Mouse (Mus musculus) brain, embryonic 18.5 days (tissue): ENCODE measurements around the gene Mmp14.

Experiments
- DNase-seq: peaks from one replicate; pipeline ENCODE4 v3.0.0-alpha.2; 2012; ENCODE audit warnings: low read depth, low spot score

The Mmp14 gene

GRCm38 (mm10) chr14:54413877-54414700 is 17.3 kb upstream of the Mmp14 start:
- DNase-seq: no peak

GRCm38 (mm10) chr14:54415241-54416020 is 16.0 kb upstream of the Mmp14 start:
- DNase-seq: no peak

DNA sequence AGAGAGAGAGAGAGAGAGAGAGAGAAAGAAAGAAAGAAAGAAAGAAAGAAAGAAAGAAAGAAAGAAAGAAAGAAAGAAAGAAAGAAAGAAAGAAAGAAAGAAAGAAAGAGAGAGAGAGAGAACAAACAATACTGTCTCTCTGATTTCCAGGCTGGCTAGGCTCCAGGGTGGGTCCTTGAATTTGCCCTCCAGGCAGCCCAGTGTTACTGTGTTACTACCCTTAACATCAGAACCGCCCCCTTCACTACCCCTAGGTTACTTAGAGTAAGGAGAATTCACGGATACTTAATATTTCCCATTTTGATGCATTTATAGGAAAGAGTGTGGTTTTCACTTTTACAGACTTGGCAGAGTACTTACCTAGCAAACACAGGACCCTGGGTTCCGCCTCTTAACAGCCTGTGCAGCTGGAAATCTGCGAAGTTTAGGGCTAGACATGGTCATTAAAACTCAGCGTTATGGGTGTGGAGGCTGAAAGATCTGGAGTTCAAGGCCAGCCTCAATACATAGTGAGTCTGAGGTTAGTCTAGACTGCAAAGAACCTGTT is 15.1 kb upstream of the Mmp14 start:
- no peak for DNase-seq

GRCm38 (mm10) chr14:54416830-54417229 is 14.6 kb upstream of the Mmp14 start:
- DNase-seq: no peak

GRCm38 (mm10) chr14:54417623-54418081 is 13.8 kb upstream of the Mmp14 start, which contains the start of gene Slc7a7:
Gene Slc7a7 (minus strand): TSS chr14:54417780.
- no peak for DNase-seq

DNA sequence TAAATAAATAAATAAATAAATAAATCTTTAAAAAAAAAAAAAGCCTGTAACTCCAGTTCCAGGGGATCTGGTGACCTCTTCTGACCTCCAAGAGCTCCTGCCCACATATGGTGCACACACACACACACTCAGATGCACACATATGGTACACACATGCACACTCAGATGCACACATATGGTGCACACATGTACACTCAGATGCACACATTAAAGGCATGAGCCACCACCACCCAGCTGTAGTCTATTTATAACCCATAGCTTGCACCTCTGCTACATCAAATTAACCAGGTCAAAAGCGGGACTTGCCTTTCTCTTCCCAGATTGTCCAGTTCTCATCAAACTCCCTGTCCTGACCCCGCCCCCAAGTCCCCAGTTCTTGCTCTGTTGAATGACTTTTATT is 10.4 kb upstream of the Mmp14 start:
- DNase-seq: no peak

GRCm38 (mm10) chr14:54423406-54423805 is 8.0 kb upstream of the Mmp14 start:
- DNase-seq: no peak

GRCm38 (mm10) chr14:54424634-54425033 is 6.8 kb upstream of the Mmp14 start:
- no peak for DNase-seq

DNA sequence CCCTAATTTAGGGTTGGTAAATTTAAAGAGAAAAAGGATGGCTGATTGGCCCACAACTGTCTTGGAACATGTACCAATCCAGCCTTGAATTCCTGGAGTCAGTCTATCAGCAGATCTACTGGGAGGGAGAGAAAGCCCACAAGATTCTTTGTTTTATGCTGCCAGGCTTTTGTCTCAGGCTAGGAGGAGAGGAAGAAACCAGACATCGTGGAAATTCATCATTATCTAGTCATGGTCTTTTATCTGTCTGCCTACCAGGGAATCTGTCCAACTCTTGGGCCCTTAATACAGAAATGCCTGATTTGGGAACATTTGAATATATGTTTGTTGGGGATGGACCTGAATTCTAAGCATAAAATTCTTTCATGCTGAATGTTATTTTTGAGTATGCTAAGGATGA is 5.9 kb upstream of the Mmp14 start:
- no peak for DNase-seq

DNA sequence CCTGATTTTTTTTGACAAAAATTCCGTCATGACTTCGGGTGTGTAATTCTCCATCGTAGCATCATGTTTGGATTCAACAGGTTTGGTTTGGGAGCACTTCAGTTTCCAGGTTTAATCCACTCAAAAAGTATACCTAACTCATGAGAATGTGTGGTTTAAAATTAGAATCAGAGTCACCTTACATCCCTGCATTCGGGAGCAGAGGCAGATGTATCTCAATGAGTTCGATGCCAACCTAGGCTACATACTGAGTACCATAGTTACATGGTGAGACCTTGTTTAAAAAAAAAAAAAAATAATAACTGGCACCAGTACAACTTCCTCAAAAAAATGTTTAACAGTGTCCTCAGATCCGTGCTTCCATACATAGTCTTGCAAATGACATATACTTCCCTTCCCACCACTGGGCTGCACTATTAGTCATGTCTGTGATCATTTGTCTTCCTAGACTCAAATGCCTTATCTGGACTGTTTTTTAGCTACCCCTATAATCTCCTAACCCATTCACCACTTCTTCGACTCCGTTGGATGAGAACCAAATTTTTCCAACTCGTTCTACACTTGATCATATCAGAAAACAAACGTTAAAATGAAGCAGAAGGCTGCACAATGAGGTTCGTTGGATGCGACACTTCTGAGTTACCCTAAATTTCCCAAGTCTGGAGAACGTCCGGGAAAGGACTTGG is 5.3 kb upstream of the Mmp14 start:
- DNase-seq: no peak

GRCm38 (mm10) chr14:54426689-54427398 is 4.6 kb upstream of the Mmp14 start, which contains the start of gene Mrpl52:
Gene Mrpl52 (plus strand): TSS chr14:54426909.
- peak; percentile 78 for DNase-seq

DNA sequence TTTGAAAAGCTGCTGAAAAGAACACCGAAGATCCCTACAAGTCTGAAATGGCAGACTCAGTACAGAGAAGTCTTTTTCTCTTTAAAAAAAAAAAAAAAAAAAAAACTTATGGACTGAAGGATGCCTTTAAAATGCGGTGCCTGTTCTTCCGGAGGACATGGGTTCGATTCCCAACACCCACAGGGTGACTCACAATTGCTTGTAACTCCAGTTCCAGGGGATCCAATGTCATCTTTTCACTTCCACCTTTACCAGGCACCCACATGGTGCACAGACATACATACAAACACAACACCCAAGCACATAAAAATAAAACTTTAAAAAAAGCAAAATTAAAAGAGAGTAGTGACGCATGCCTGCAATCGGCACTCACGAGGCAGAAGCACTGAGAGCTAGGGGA is 3.7 kb upstream of the Mmp14 start:
- DNase-seq: no peak

GRCm38 (mm10) chr14:54428421-54428820 is 3.0 kb upstream of the Mmp14 start:
- no peak for DNase-seq

GRCm38 (mm10) chr14:54429332-54430093 is 1.9 kb upstream of the Mmp14 start:
- no peak for DNase-seq

DNA sequence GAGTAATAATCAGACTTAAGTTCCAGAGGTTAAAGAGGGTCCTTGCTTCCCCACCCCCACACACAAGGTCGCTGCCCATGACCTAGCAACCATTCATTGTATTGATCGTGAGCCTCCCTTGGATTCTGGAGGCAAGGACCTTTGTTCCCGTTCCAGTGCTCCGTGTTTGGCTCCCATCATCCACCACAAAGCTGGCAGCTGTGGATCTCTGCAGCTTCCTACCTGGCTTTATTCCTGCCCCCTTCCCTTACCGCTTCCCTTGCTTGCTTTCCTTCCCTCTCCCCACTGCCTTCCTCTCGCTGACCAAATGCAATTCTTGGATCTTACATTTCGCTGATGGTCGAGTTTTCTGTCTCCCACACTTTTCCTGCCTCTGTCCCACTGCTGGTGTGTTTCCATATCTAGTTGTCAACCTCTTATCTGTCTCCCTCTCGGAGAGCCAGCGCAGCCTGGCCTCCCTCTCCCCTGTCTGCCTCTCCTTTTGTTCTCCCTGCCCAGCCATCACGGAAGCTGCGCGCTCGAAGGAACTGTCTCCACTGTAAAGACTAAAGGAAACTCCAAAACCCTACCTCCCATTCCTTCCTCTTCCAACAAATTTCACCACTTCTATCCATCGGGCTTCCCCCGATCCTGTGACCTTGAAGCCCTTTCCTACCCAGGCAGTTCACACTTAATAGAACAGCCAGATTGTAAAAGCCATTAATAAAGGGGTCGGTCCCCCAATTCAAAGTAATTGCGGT is 836 bp upstream of the Mmp14 start:
- DNase-seq: no peak

- no peak for DNase-seq
Measured at GRCm38 (mm10) chr14:54432078-54432836, 845 bp downstream of the Mmp14 start.

DNA sequence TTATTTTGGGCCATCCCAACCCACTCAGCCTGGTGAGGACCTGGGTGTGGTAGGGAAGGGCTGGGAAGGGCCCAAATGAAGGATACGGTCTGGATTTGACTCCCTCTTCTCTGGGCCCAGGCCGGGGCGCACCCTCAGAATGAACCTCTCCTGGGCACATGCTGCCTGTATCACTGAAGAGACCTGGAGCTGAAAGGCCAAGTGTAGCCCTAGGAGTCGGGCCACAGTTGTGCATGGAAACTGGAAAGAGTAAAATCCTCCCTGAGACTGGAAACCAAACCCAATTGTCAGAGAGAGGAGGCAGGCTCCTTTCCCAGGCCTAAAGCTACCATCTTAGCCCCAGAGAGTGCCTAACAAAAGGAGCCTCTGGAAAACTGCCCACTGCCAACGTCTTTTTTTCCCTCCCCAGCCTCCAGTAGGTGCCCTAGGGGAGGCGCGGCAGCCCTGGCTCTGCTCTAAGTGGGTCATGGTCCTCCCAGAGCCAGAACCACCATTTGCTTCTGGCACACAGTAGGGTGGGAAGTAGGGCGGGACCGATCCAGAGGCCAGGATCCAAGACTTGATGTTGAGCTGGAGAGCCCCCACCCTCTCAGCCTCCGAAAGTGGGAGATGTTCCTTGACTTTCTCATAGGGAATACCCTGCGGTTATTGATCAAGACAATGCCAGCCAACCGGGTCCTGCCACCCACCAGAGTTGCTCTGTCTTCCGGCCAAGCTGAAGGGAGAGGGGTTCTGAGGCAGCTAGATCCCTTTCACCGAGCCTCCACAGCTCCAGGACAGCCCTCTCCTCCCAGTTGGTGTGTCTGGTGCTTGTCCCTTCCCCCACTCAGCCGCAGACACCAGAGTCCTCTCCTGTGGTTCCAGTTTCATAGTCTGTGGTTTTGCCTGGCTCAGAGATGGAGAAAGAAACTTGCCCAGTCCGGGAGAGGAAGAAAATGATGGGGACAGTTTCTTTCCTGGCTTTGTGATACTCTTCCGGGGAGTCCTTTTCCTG is 1.7 kb downstream of the Mmp14 start:
- no peak for DNase-seq
